Mouse (Mus musculus): Measurements from ENCODE around the gene Mrvi1. TPM values are rescaled to one million over a fixed set of nuclear protein-coding genes. Genes with fewer than 3 reads are reported as not detected.

The Mrvi1 gene
- polyA plus RNA-seq, 1 experiment from 2014 or later = 3.7 TPM

DNA sequence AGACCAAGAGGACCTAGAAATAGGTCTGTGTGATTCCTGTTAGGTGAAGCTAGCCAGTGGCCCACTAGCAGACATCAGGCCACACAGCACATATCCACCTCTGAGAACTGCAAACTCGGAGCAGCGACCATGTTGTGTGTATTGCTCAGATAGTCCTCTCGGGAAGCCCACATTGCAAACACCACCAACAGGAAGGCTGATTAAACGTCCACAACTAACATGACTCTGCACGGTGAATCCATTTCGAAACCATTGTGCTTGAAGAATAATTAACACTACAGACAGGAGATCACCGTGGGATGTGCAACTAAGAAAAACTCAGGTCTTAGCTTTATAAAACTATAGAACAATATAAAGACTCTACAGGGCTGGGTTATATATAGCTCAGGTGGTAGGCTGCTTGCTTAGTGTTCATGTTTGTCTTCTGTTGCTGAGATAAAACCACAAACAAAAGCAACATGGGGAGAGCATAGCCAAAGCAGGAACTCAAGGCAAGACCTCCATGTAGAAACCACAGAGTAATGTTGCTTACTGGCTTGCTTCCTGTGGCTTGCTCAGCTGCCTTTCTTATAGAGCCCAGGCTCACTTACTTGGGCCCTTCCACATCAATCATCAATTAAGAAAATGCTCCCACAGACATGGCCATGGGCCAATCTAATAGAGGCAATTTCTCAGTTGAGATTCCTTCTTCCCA lies 4.4 kb downstream of the Mrvi1 start:
- H3K4me1 ChIP-seq (replicated peaks) = peaks cover 30% of the 10 kb centered on the region
- 79% methylated on average over 7 of the region's 7 CpGs for WGBS
- H3K9ac ChIP-seq = no peak overlapping the region
- H3K27me3 ChIP-seq = no peaks in the 10 kb centered on the region
- H3K4me3 ChIP-seq = no peak overlapping the region
- ATAC-seq (replicated peaks; ENCODE audit: insufficient number of reproducible peaks, insufficient read depth, low FRiP score, low read depth) = no peak
- no peak overlapping the region for H3K27ac ChIP-seq
- no peak overlapping the region for H3K4me2 ChIP-seq
- no peaks in the 10 kb centered on the region for H3K9me3 ChIP-seq (replicated peaks)
- H3K36me3 ChIP-seq = no peaks in the 10 kb centered on the region

GRCm38 (mm10) chr7:110973450-110973849 lies 8.8 kb downstream of the Mrvi1 start:
- ATAC-seq (replicated peaks; ENCODE audit: insufficient number of reproducible peaks, insufficient read depth, low FRiP score, low read depth) = no peak
- WGBS = 75% methylated on average over 4 of the region's 4 CpGs
- no peaks in the 10 kb centered on the region for H3K9me3 ChIP-seq (replicated peaks)
- H3K9ac ChIP-seq = no peak overlapping the region
- H3K36me3 ChIP-seq = no peaks in the 10 kb centered on the region
- no peaks in the 10 kb centered on the region for H3K27me3 ChIP-seq
- no peak overlapping the region for H3K4me3 ChIP-seq
- H3K4me2 ChIP-seq = no peak overlapping the region
- H3K4me1 ChIP-seq (replicated peaks) = peaks cover 24% of the 10 kb centered on the region
- H3K27ac ChIP-seq = no peak overlapping the region

DNA sequence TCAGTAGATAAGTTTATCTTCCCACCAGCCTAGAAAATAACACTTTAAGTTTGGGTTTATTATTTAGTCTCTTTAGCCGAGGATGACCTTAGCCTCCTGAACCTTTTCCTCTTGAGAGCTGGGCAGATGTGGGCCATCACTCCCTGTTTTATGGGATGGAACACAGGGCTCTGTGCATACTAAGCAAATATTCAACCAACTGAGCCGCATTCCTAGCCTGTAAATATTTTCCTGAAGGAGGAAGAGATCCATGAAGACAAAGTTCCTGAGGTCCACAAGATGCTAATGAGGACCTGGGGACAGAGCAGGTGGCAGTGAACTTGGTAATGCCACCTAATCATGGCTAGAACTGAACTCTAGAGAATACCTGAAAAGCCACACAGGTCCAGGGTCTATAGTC lies 9.5 kb downstream of the Mrvi1 start:
- Histone ChIP-seq H3K4me2 (no peak overlapping the region), H3K36me3 (no peaks in the 10 kb centered on the region), H3K4me1 (replicated peaks) (peaks cover 24% of the 10 kb centered on the region), H3K9me3 (replicated peaks) (no peaks in the 10 kb centered on the region), H3K9ac (no peak overlapping the region), H3K4me3 (no peak overlapping the region), H3K27me3 (no peaks in the 10 kb centered on the region), H3K27ac (no peak overlapping the region)
- WGBS = 69% methylated on average over 2 of the region's 2 CpGs
- ATAC-seq (replicated peaks; ENCODE audit: insufficient number of reproducible peaks, insufficient read depth, low FRiP score, low read depth) = no peak

DNA sequence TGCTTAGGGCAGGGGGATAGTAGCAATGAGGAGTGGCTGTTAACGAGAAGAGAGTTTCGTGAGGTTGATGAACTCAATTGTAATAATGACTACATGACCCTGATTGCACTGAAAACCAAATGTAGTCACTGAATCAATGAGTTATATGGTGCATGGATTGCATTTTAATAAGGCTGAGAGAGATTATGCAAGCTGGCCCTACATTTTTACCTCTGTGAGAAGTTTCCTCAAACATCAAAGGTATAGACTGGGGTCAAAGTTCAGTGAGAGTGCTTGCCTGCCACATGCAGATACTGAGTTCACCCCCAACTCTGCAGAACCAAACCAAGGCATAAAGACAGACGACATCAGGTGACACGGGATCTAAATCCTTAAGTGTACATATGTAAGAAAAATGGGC lies 14.9 kb downstream of the Mrvi1 start:
- H3K4me3 ChIP-seq = no peak overlapping the region
- H3K4me2 ChIP-seq = no peak overlapping the region
- H3K27ac ChIP-seq = no peak overlapping the region
- H3K36me3 ChIP-seq = no peaks in the 10 kb centered on the region
- ATAC-seq (replicated peaks; ENCODE audit: insufficient number of reproducible peaks, insufficient read depth, low FRiP score, low read depth) = no peak
- H3K9me3 ChIP-seq (replicated peaks) = no peaks in the 10 kb centered on the region
- no peaks in the 10 kb centered on the region for H3K27me3 ChIP-seq
- no peak overlapping the region for H3K9ac ChIP-seq
- 87% methylated on average over 4 of the region's 4 CpGs for WGBS
- H3K4me1 ChIP-seq (replicated peaks) = peaks cover 10% of the 10 kb centered on the region

- no peak overlapping the region for H3K4me3 ChIP-seq
- no peaks in the 10 kb centered on the region for H3K27me3 ChIP-seq
- H3K9ac ChIP-seq = no peak overlapping the region
- H3K4me2 ChIP-seq = no peak overlapping the region
- no peaks in the 10 kb centered on the region for H3K9me3 ChIP-seq (replicated peaks)
- 56% methylated on average over 5 of the region's 5 CpGs for WGBS
- H3K36me3 ChIP-seq = no peaks in the 10 kb centered on the region
- H3K27ac ChIP-seq = no peak overlapping the region
- peaks cover 10% of the 10 kb centered on the region for H3K4me1 ChIP-seq (replicated peaks)
- ATAC-seq (replicated peaks; ENCODE audit: insufficient number of reproducible peaks, insufficient read depth, low FRiP score, low read depth) = no peak
Measured at GRCm38 (mm10) chr7:110966853-110967252, 15.4 kb downstream of the Mrvi1 start.

- Histone ChIP-seq H3K27ac (no peak overlapping the region), H3K9ac (no peak overlapping the region), H3K4me2 (no peak overlapping the region), H3K36me3 (no peaks in the 10 kb centered on the region), H3K27me3 (no peaks in the 10 kb centered on the region), H3K4me1 (replicated peaks) (peaks cover 7% of the 10 kb centered on the region; the same call in 1 of the 2 replicates), H3K4me3 (no peak overlapping the region), H3K9me3 (replicated peaks) (no peaks in the 10 kb centered on the region)
- 83% methylated on average over 3 of the region's 3 CpGs for WGBS
- ATAC-seq (replicated peaks; ENCODE audit: insufficient number of reproducible peaks, insufficient read depth, low FRiP score, low read depth) = no peak
Measured at GRCm38 (mm10) chr7:110965387-110965786, 16.9 kb downstream of the Mrvi1 start.

DNA sequence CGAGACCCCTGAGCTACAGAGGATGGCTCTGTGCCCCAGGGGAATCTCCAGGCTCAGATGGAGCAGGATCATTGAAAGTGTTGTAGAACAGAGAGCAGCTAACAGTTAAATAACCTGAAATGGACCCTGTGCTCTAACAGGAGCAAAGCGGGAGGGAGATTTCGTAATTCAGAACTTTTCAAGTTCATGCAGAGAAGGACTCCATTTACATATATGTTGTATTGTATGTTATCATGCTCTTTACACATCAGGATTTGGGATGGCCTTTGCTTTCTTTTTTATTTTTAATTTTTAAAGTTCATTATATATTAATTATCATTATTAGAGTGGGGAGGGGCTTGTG lies 18.6 kb downstream of the Mrvi1 start:
- Histone ChIP-seq H3K4me3 (no peak overlapping the region), H3K27me3 (no peaks in the 10 kb centered on the region), H3K9ac (no peak overlapping the region), H3K9me3 (replicated peaks) (no peaks in the 10 kb centered on the region), H3K4me2 (no peak overlapping the region), H3K4me1 (replicated peaks) (peaks cover under 1% of the 10 kb centered on the region; the same call in 1 of the 2 replicates), H3K36me3 (no peaks in the 10 kb centered on the region), H3K27ac (no peak overlapping the region)
- no peak for ATAC-seq (replicated peaks; ENCODE audit: insufficient number of reproducible peaks, insufficient read depth, low FRiP score, low read depth)
- WGBS = 80% methylated on average over 3 of the region's 3 CpGs

- Histone ChIP-seq H3K4me2 (no peak overlapping the region), H3K36me3 (no peaks in the 10 kb centered on the region)
Measured at GRCm38 (mm10) chr7:110962943-110963654, 19.2 kb downstream of the Mrvi1 start.

DNA sequence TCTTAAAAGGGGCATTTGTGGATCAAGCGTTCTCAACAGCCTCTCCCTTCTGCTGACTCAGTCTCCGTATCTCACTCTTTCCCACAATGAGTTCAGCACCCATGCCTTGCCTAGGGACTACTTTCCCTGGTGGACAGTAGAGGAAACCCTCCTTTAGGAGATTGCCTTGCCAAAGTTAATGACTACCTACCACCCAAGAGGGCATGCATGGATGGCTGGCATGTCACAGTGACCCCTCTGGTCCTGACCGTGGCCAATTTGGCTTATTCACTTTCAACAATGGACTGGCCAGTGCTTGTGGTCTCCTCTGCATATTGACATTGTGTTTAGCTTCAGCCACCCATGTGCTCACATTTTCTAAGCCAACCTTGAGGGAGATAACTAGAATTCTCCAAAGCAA lies 19.8 kb downstream of the Mrvi1 start:
- no peak overlapping the region for H3K9ac ChIP-seq
- no peaks in the 10 kb centered on the region for H3K9me3 ChIP-seq (replicated peaks)

More at GRCm38 (mm10) chr7:110962943-110963654, 19.2 kb downstream of the Mrvi1 start:
- no peaks in the 10 kb centered on the region for H3K27me3 ChIP-seq
- no peak for ATAC-seq (replicated peaks; ENCODE audit: insufficient number of reproducible peaks, insufficient read depth, low FRiP score, low read depth)
- H3K4me1 ChIP-seq (replicated peaks) = no peaks in the 10 kb centered on the region
- 51% methylated on average over 9 of the region's 9 CpGs for WGBS
- H3K4me3 ChIP-seq = no peak overlapping the region
- H3K9me3 ChIP-seq (replicated peaks) = no peaks in the 10 kb centered on the region
- no peak overlapping the region for H3K9ac ChIP-seq
- H3K27ac ChIP-seq = no peak overlapping the region

DNA sequence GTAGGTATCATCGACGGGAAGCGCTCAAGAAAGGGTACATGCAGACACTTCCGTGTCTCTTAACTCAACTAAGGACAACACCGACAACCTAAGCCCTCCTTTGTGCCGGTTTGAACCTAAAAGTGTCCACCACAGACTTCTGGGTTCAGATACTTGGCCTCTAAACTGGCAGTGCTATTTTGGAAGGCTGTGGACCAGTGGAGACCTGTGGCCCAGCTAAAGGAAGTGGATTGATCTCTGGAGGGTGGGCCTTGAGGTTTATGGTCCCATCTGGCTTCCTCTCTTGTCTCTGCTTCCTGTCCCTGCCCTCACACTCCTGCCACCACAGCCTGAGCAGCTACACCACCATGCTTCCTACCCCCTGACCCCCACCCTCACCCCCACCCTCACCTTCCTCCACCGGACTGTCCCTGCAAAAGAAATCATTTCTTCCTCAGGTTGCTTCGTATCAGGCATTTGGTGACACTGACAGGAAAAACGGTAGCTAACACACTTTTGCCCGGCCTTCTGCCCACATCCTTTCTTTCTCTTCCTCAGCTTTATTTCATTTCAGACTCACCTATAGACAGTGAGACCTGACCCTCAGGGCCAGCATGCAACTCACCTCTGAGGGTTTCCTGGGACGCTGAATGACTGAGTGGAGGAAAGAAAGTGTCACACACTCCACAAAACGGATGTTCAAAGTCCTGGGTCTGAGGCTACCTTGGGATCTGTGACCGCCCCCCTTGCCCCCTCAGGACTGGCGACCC lies 25.7 kb downstream of the Mrvi1 start:
- Histone ChIP-seq H3K36me3 (no peaks in the 10 kb centered on the region), H3K27me3 (no peaks in the 10 kb centered on the region), H3K4me3 (no peak overlapping the region), H3K27ac (no peak overlapping the region), H3K9me3 (replicated peaks) (no peaks in the 10 kb centered on the region), H3K4me2 (no peak overlapping the region), H3K4me1 (replicated peaks) (peaks cover 19% of the 10 kb centered on the region), H3K9ac (no peak overlapping the region)
- 82% methylated on average over 14 of the region's 14 CpGs for WGBS
- ATAC-seq (replicated peaks; ENCODE audit: insufficient number of reproducible peaks, insufficient read depth, low FRiP score, low read depth) = no peak

More for the DNA sequence above, 19.8 kb downstream of the Mrvi1 start:
- ATAC-seq (replicated peaks; ENCODE audit: insufficient number of reproducible peaks, insufficient read depth, low FRiP score, low read depth) = no peak
- 87% methylated on average over 3 of the region's 3 CpGs for WGBS
- Histone ChIP-seq H3K4me1 (replicated peaks) (peaks cover 3% of the 10 kb centered on the region), H3K27ac (no peak overlapping the region), H3K4me2 (no peak overlapping the region), H3K36me3 (no peaks in the 10 kb centered on the region), H3K4me3 (no peak overlapping the region), H3K27me3 (no peaks in the 10 kb centered on the region)

DNA sequence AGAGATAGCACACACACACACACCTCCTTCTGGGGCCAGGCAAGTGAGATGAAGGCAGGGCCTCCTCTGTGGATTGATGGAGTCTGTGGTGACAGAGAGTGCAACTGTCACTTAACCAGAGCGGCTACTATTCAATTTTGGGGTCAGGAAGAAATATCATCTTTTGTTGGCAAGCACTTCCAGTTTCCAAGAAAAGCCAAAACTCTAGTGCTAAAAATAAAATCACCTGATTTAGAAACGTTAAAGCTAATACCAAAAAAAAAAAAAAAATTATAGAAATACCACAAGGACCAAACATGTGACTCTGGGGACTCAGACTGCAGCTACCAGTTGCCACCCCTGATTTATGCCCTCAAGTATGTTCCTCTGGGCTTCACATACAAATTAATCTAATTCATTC lies 26.7 kb downstream of the Mrvi1 start:
- no peak overlapping the region for H3K4me3 ChIP-seq
- peaks cover 25% of the 10 kb centered on the region for H3K4me1 ChIP-seq (replicated peaks)
- no peak for ATAC-seq (replicated peaks; ENCODE audit: insufficient number of reproducible peaks, insufficient read depth, low FRiP score, low read depth)
- no peaks in the 10 kb centered on the region for H3K27me3 ChIP-seq
- no peak overlapping the region for H3K4me2 ChIP-seq
- H3K36me3 ChIP-seq = no peaks in the 10 kb centered on the region
- no peaks in the 10 kb centered on the region for H3K9me3 ChIP-seq (replicated peaks)
- 43% methylated on average over 2 of the region's 2 CpGs for WGBS
- no peak overlapping the region; the same call in 1 of the 2 replicates for H3K27ac ChIP-seq
- H3K9ac ChIP-seq = no peak overlapping the region

All from heart, embryonic 15.5 days (tissue).